Mouse (Mus musculus) stomach, embryonic 16.5 days (tissue): ENCODE measurements around the gene Gfm1. TPM values are rescaled to one million over a fixed set of nuclear protein-coding genes. Genes with fewer than 3 reads are reported as not detected.

ENCODE experiments used
- ATAC-seq: fragments of 200-750 bp; cut with Nextera tagmentation; 2 replicates; pipeline ENCODE4 v1.8.0; 2017; ENCODE audit warnings: moderate number of reproducible peaks, moderate TSS enrichment; ENCODE audit not compliant: insufficient read depth, low FRiP score
- H3K27ac ChIP-seq: fragments of 300-500 bp; sonication (generic); 2 replicates; pipeline ENCODE4 v1.5.1; 2014; ENCODE audit warnings: low read length
- H3K27me3 ChIP-seq: fragments of 300-500 bp; sonication (generic); 2 replicates; pipeline ENCODE4 v1.6.1; 2014; ENCODE audit warnings: low read length, control low read depth, mixed read lengths; ENCODE audit not compliant: control insufficient read depth, insufficient read depth
- H3K36me3 ChIP-seq: fragments of 300-500 bp; sonication (generic); 2 replicates; pipeline ENCODE4 v1.6.1; 2014; ENCODE audit warnings: low read length; ENCODE audit not compliant: control insufficient read depth, insufficient read depth
- H3K4me1 ChIP-seq: fragments of 300-500 bp; sonication (generic); 2 replicates; pipeline ENCODE4 v1.6.1; 2014; ENCODE audit warnings: low read length, control low read depth, mixed read lengths; ENCODE audit not compliant: control insufficient read depth, insufficient read depth
- H3K4me2 ChIP-seq: fragments of 300-500 bp; sonication (generic); 2 replicates; pipeline ENCODE4 v1.6.1; 2014; ENCODE audit warnings: low read depth, low read length, mixed read lengths
- H3K4me3 ChIP-seq: fragments of 300-500 bp; sonication (generic); replicated peaks from 2 replicates; pipeline ENCODE4 v1.5.1; 2014; ENCODE audit warnings: mild to moderate bottlenecking, low read length
- H3K9ac ChIP-seq: fragments of 300-500 bp; sonication (generic); 2 replicates; pipeline ENCODE4 v1.6.1; 2014; ENCODE audit warnings: low read length
- H3K9me3 ChIP-seq: fragments of 300-500 bp; sonication (generic); replicated peaks from 2 replicates; pipeline ENCODE4 v1.6.1; 2016; ENCODE audit warnings: low read length, control low read depth; ENCODE audit not compliant: control insufficient read depth
- WGBS: fragments of 180-500 bp; shearing (Covaris S2); extraction: QIAGEN DNeasy Blood & Tissue Kit; methylation state at CpG from one replicate; pipeline ENCODE4 v1.1.7; 2014; 5-methylcytosine and 5-hydroxymethylcytosine counted together
- polyA plus RNA-seq: library from polyadenylated mRNA; unstranded; fragments of >200 nt; fragmentation: Nextera tagmentation; extraction: Ambion mirVana; gene quantifications from 2 replicates; pipeline ENCODE4 v1.2.1, GENCODE M21; 2015

Gfm1 gene
- polyA plus RNA-seq, 1 experiment from 2014 or later, result 45.9 TPM

DNA sequence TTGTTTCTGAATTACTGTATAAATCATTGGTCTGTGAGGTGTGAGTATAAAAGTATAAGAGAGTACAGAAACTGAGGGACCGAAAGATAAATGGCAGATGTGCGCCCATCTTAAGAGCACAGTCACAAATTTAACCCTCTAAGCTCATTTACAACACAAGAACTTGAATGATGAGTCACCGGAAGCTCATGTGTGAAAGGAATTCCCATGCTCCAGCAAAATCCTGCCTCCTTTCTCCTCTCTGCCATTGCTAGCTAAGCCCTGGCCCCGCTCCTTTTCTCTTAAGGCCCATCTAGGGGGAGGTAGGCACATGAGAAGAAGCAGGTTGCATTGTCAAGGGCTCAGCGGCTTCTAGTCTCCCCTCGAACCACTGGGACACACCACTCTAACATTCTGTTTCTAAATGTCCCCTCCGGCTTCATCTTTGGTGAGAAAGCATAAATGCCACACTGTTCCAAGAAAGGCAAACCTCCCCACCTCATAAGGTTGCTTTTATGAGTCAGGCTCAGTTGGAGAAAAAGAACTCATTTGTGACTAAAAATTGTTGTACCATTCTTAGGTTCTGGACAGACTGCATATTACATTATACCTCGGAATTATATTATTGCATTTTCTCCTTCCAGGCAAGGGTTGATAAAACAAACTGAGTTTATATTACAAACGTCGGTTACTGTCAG is 78.5 kb downstream of the Gfm1 start:
- no peak overlapping the region for H3K4me2 ChIP-seq
- WGBS, result 75% methylated on average over 10 of the region's 10 CpGs
- no peaks in the 10 kb centered on the region for H3K9me3 ChIP-seq
- no peaks in the 10 kb centered on the region for H3K27me3 ChIP-seq
- no peaks in the 10 kb centered on the region for H3K4me1 ChIP-seq
- H3K4me3 ChIP-seq, result no peak overlapping the region
- no peak for ATAC-seq
- H3K9ac ChIP-seq, result no peak overlapping the region
- no peak overlapping the region for H3K27ac ChIP-seq
- no peaks in the 10 kb centered on the region for H3K36me3 ChIP-seq

DNA sequence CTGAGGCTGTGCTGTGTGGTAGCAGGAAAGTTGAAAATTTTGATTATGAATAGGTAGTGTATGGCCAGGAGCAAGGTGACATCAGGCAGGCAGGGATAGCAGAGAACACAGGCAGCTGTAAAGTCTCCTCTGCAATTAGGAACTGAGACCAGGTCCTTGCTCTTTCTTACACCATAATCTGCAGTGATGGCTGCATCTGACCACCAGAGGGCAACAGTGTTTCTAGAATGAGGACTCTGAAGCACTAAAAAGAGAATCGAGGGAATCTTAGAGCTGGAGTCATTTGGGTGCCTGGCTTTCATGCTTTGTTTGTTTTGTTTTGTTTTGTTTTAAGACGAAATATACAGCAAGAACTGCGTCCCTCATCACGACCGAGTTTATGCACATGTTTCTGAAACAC is 82.9 kb downstream of the Gfm1 start:
- 0 out of 2 replicates have a peak, but pooled peaks have one; percentile 26 for ATAC-seq
- Histone ChIP-seq H3K27me3 (peaks cover 14% of the 10 kb centered on the region), H3K27ac (no peak overlapping the region), H3K4me1 (no peaks in the 10 kb centered on the region), H3K4me3 (no peak overlapping the region), H3K4me2 (no peak overlapping the region), H3K9me3 (no peaks in the 10 kb centered on the region), H3K9ac (no peak overlapping the region), H3K36me3 (no peaks in the 10 kb centered on the region)
- WGBS, result 1% methylated on average over 5 of the region's 5 CpGs

DNA sequence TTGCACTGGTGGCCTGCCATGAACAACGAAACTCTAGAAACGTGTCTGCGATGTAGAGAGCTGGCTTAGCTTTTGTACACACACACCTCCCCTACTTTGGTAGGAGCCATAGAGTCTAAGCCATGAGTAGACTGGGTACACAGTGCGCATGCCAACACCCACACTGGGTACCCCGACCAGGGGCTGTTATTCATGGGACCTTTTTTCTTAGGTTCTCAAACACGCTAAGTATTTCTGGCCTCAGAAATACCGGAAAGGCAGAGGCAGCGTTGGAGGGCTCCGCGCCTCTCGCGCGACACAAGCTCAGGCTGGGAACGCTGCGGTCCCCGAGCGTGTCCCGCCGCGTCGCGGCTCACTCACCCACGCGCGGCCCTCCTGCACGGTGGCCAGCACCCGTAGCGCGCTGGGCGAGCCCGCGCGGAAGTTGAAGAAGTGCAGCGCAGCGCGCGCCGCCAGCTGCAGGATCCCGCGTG is 84.9 kb downstream of the Gfm1 start:
- H3K36me3 ChIP-seq, result no peaks in the 10 kb centered on the region
- H3K27ac ChIP-seq, result no peak overlapping the region
- WGBS, result 5% methylated on average over 40 of the region's 40 CpGs
- no peaks in the 10 kb centered on the region for H3K9me3 ChIP-seq
- no peaks in the 10 kb centered on the region for H3K4me1 ChIP-seq
- H3K27me3 ChIP-seq, result peaks cover 14% of the 10 kb centered on the region
- peak overlapping the region; percentile 75 for H3K9ac ChIP-seq
- peak overlapping the region; percentile 61 for H3K4me3 ChIP-seq
- no peak for ATAC-seq
- H3K4me2 ChIP-seq, result peak overlapping the region; percentile 100

DNA sequence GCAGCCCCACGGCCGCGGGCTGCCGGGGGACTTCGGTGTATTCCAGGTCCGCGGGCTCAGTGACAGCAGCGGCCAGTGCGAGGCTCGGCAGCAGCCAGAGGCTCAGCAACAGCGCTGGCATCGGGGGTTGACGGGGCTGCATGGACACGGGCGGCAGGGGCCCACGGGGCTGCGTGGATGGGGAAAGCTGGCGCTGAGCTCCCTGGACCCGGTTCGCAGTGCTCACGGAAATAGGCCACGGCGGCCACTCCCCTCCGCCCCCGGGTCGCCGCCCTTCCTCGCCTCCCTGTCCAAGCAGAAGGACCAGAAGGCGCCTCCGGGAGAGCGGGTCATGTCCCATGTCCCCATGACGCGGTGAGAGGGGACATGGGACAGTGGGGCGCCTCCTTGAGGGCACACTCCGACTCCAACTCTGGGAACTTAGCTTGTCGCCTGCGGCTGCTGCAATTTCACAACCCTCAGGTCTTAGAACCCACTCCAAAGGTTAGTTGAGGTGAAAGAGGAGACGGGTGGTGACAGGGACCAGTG is 85.4 kb downstream of the Gfm1 start, which contains the start of gene Rarres1:
TSS of gene Rarres1 (minus strand) at position 250 of the 528 bp plus-strand sequence.
- no peaks in the 10 kb centered on the region for H3K9me3 ChIP-seq
- no peaks in the 10 kb centered on the region for H3K4me1 ChIP-seq
- H3K9ac ChIP-seq, result peak within 1 kb of the TSS; percentile 75
- peak within 1 kb of the TSS; percentile 61 for H3K4me3 ChIP-seq
- H3K36me3 ChIP-seq, result no peaks in the 10 kb centered on the region
- WGBS, result 3% methylated on average over 38 of the region's 38 CpGs
- peak; percentile 47; the same call in 1 of the 2 replicates for ATAC-seq
- H3K4me2 ChIP-seq, result peak within 1 kb of the TSS; percentile 100
- no peak within 1 kb of the TSS for H3K27ac ChIP-seq
- H3K27me3 ChIP-seq, result peaks cover 14% of the 10 kb centered on the region

DNA sequence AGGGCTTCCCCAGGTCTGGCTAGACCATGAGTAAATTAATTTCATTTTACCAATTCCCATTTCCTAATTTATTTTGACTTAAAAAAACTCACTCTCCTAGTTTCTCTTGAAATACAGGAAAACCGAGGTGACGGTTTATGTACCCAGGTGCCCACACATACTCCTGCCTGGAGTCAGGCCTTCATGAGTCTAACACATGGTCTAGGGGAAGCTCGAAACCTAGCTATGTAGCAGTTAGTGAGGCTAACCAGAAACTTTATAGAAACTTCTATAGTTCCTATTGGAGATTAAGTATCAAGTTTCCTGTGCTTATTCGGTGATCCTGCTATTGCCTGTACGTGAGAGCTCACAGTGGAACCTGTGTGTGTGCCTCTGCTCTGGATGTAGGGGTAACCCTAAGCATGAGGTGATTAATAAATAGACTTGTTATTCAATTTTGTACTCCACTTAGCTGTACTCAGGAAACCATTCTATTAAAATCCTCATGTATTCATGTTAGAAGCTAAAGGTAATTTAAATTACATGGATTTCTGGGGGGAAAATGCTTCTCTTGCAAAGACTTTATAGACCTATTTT is 90.8 kb downstream of the Gfm1 start:
- H3K4me3 ChIP-seq, result no peak overlapping the region
- no peaks in the 10 kb centered on the region for H3K36me3 ChIP-seq
- H3K27me3 ChIP-seq, result peaks cover 10% of the 10 kb centered on the region
- H3K27ac ChIP-seq, result no peak overlapping the region
- WGBS, result 84% methylated on average over 5 of the region's 5 CpGs
- H3K9ac ChIP-seq, result no peak overlapping the region
- H3K9me3 ChIP-seq, result no peaks in the 10 kb centered on the region
- no peak for ATAC-seq
- H3K4me2 ChIP-seq, result no peak overlapping the region
- no peaks in the 10 kb centered on the region for H3K4me1 ChIP-seq

GRCm38 (mm10) chr3:67522709-67523108 is 92.8 kb downstream of the Gfm1 start:
- Histone ChIP-seq H3K4me2 (no peak overlapping the region), H3K4me1 (no peaks in the 10 kb centered on the region), H3K9me3 (no peaks in the 10 kb centered on the region), H3K36me3 (no peaks in the 10 kb centered on the region), H3K27ac (no peak overlapping the region), H3K9ac (no peak overlapping the region), H3K27me3 (no peaks in the 10 kb centered on the region), H3K4me3 (no peak overlapping the region)
- 80% methylated on average over 8 of the region's 8 CpGs for WGBS
- ATAC-seq, result no peak

- Histone ChIP-seq H3K27me3 (no peaks in the 10 kb centered on the region), H3K27ac (no peak overlapping the region), H3K4me3 (no peak overlapping the region), H3K9me3 (no peaks in the 10 kb centered on the region), H3K4me1 (no peaks in the 10 kb centered on the region), H3K36me3 (no peaks in the 10 kb centered on the region), H3K9ac (no peak overlapping the region), H3K4me2 (no peak overlapping the region)
- ATAC-seq, result no peak
- WGBS, result 79% methylated on average over 6 of the region's 6 CpGs
Measured at GRCm38 (mm10) chr3:67524768-67525167, 94.9 kb downstream of the Gfm1 start.

Other genes with a start within 250 kb of the Gfm1 start
- 11.6 and 21.6 TPM in 2 replicates for gene Mlf1, start 56.0 kb upstream of the Gfm1 start, polyA plus RNA-seq
- gene Gm17402, start 54.9 kb upstream of the Gfm1 start, polyA plus RNA-seq, result not detected in 2 replicates
- 91.4 and 95.1 TPM in 2 replicates for gene Lxn, start 33.8 kb downstream of the Gfm1 start, polyA plus RNA-seq
- 2.1 and 2.6 TPM in 2 replicates for gene Rarres1, start 85.4 kb downstream of the Gfm1 start, polyA plus RNA-seq
- 47.5 and 48.9 TPM in 2 replicates for gene Mfsd1, start 152.6 kb downstream of the Gfm1 start, polyA plus RNA-seq